Mouse (Mus musculus): ENCODE results near the gene Hrg. TPM values are rescaled to one million over a fixed set of nuclear protein-coding genes. Genes with fewer than 3 reads are reported as not detected.
"Not testable (repeated sequence)": the region's sequence is repeated elsewhere in the genome, so short reads cannot be mapped to it uniquely, and the experiment has no call there.

The Hrg gene
- polyA plus RNA-seq, 1 experiment from 2014 or later = 0.12 TPM

GRCm38 (mm10) chr16:22967383-22968030, 16.6 kb downstream of the Hrg start:
- H3K27ac ChIP-seq = no peak overlapping the region
- no peak overlapping the region for H3K9ac ChIP-seq
- H3K4me3 ChIP-seq (replicated peaks) = no peak overlapping the region
- 62% methylated on average over 1 of the region's 1 CpGs for WGBS
- H3K9me3 ChIP-seq = no peaks in the 10 kb centered on the region
- H3K27me3 ChIP-seq (replicated peaks) = no peaks in the 10 kb centered on the region
- ATAC-seq (ENCODE audit: insufficient read depth, low FRiP score, low read depth) = no peak
- no peaks in the 10 kb centered on the region for H3K36me3 ChIP-seq
- no peaks in the 10 kb centered on the region for H3K4me1 ChIP-seq
- no peak overlapping the region for H3K4me2 ChIP-seq

GRCm38 (mm10) chr16:22996951-22997350, 46.1 kb downstream of the Hrg start:
- not testable (repeated sequence) for H3K4me1 ChIP-seq; H3K9ac ChIP-seq; H3K36me3 ChIP-seq; H3K4me2 ChIP-seq; H3K4me3 ChIP-seq (replicated peaks); ATAC-seq (ENCODE audit: insufficient read depth, low FRiP score, low read depth); H3K27ac ChIP-seq; H3K27me3 ChIP-seq (replicated peaks); H3K9me3 ChIP-seq
- 76% methylated on average over 3 of the region's 3 CpGs for WGBS

Other genes with a start within 250 kb of the Hrg start
- not detected in 2 replicates for gene Crygs, start 139.5 kb upstream of the Hrg start, polyA plus RNA-seq (2015; fragmentation: Nextera tagmentation; extraction: Ambion mirVana)
- 32.3 and 34.2 TPM in 2 replicates for gene Tbccd1, start 93.4 kb upstream of the Hrg start, polyA plus RNA-seq (2015; fragmentation: Nextera tagmentation; extraction: Ambion mirVana)
- gene Dnajb11, start 93.2 kb upstream of the Hrg start, polyA plus RNA-seq (2015; fragmentation: Nextera tagmentation; extraction: Ambion mirVana) = 113 and 129 TPM in 2 replicates
- 32.5 and 114 TPM in 2 replicates for gene Ahsg, start 59.8 kb upstream of the Hrg start, polyA plus RNA-seq (2015; fragmentation: Nextera tagmentation; extraction: Ambion mirVana)
- gene Fetub, start 32.7 kb upstream of the Hrg start, polyA plus RNA-seq (2015; fragmentation: Nextera tagmentation; extraction: Ambion mirVana) = 0.24 and 0.72 TPM in 2 replicates
- gene Kng2, start 78.4 kb downstream of the Hrg start, polyA plus RNA-seq (2015; fragmentation: Nextera tagmentation; extraction: Ambion mirVana) = 0.50 and 2.0 TPM in 2 replicates
- 12.3 and 42.4 TPM in 2 replicates for gene Kng1, start 106.8 kb downstream of the Hrg start, polyA plus RNA-seq (2015; fragmentation: Nextera tagmentation; extraction: Ambion mirVana)
- 224 and 234 TPM in 2 replicates for gene Eif4a2, start 156.4 kb downstream of the Hrg start, polyA plus RNA-seq (2015; fragmentation: Nextera tagmentation; extraction: Ambion mirVana)
- gene Rfc4, start 176.7 kb downstream of the Hrg start, polyA plus RNA-seq (2015; fragmentation: Nextera tagmentation; extraction: Ambion mirVana) = 109 and 117 TPM in 2 replicates
- gene Adipoq, start 195.5 kb downstream of the Hrg start, polyA plus RNA-seq (2015; fragmentation: Nextera tagmentation; extraction: Ambion mirVana) = 0.10 TPM in 1 of 2 replicates, not detected in the other